Mouse (Mus musculus): ENCODE results near the gene Vwa5a.

Vwa5a gene

DNA sequence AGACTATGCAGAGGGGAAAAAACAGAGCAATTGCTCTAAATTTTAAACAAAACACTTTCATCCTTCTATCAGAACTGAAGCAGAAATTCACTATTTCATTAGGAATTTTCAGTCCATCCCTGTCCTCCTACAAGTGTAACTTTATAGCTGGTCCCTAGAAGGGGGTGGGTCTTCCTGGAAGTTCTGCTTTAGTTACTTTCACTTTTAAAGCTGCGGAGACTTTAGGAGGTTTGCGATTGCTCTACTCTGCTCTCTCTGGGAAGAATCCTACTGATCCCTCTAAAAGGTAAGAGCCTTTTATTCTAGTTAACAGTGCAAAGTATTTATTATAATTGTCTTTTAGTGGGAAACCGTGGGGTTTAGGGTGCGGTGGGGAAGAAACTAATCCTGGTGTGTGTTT is at the start of gene Vwa5a:
Gene Vwa5a (plus strand): TSS at position 167 of the 400 bp plus-strand sequence.
- DNase-seq (ENCODE audit: low read depth, low spot score) = peak; percentile 48

DNA sequence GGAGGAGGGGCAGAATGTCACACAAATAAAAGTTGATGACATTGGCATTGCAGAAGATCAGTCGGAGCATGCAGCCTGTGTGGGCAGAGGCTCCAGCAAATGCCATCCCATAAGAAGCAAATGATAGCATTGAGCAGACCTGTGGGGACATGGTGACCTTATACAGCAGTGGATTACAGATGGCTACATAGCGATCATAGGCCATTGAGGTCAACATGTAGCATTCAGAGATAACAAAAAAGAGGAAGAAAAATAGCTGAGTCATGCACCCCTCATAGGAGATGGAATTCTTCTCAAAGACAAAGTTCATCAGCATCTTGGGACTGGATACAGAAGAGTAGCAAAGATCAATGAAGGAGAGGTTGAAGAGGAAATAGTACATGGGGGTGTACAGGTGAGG is 45.2 kb upstream of the Vwa5a start:
- no peak for DNase-seq (ENCODE audit: low read depth, low spot score)

DNA sequence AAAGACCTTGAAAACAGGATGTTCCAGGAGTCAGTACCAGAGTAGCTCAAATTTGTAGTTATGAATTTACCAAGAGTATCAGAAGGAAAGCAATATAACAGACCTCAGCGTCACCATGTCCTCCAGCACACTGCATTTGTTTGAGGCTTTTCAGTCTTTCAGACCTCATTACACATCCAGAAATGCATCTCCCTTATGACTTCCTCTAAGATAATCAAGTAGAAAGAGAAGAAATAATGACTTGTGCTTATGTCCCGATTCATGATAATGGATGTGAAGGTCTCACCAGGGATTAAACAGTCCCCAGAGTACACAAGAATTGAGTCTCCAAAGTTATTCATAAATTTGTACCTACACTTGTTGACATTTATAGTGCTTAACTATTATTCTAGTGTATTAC is 43.6 kb upstream of the Vwa5a start, which contains the start of gene Olfr918:
Gene Olfr918 (minus strand): TSS at position 101 of the 400 bp plus-strand sequence.
- no peak for DNase-seq (ENCODE audit: low read depth, low spot score)

DNA sequence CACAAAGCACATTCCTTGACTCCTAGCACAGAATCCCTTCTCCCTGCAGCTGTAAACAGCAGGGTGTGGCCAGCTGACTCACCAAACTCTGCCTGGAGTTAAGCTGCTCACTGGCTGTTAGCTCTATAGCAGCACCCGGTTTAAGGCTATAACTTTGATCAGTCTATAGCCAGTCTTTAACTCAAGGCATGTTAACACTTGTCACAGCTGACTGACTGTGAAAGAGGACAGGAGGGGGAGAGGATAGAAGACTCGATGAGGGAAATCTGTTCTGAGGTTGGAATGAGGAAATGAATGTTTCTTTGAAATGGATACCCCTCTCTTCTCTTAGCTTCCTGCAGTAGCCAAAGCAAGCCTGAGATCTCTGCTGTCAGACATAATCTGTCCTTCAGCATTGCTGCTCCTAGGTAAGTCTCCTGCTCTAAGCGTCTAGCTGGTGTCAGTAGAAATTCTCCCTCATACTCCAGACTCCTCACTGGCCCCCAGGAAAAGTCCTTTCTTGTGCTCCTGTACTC is 916 bp downstream of the Vwa5a start:
- DNase-seq (ENCODE audit: low read depth, low spot score) = no peak

DNA sequence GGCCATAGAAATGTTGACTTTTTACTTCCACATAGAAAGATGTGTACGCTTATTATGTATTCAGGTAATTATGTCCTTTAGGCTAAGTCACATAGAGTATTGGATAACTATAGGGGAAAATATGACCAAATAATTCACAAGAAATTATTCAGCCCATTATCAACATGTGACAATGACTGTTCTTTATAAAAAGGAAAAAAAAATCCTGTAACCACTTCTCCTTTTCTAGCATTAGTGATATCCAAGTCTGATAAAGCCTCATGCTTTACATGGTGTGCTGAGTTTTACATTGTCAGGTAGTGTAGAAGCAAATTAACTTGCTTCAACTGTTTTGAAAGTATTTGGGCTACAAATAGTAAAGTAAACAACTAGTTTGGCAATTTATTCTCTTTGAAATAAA is 6.0 kb downstream of the Vwa5a start:
- no peak for DNase-seq (ENCODE audit: low read depth, low spot score)

DNA sequence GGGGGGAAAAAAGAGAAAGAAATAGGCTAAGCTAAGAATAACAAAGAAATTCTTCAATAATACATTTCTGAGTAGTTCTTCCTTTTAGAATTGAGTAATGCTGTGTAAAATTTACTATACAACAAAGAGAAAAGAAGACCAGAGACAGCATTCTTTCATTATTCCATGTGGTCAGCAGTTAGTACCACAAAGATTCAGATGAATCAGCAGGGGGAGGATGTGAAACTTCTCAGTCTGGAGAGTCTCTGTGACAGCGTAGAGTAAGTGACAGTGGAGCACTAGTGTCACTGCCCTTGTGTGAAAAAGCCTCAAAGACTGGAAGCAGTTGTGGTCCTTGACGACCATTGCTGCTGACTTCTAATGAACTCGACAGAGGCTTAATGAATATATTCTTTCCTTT is 10.2 kb downstream of the Vwa5a start:
- no peak for DNase-seq (ENCODE audit: low read depth, low spot score)

DNA sequence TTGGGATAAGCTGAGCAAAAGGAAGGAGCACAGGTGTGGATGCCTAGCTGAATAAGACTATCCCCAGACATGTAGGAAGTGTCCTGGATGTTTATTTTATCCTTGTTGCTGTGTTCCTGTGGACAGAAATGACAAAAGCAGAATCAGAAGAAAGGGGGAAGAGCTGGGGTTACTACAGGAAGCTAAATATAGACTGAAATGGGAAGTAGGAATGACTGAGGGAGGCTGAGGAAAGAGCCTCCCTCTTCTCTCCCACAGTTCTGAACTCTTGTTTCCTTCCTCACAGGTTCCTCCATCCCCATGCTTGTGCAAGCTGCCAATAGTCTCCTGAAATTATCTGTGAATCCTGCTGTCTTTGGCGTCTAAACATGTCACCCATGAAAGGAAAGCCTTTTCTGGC is 23.3 kb downstream of the Vwa5a start:
- DNase-seq (ENCODE audit: low read depth, low spot score) = no peak

DNA sequence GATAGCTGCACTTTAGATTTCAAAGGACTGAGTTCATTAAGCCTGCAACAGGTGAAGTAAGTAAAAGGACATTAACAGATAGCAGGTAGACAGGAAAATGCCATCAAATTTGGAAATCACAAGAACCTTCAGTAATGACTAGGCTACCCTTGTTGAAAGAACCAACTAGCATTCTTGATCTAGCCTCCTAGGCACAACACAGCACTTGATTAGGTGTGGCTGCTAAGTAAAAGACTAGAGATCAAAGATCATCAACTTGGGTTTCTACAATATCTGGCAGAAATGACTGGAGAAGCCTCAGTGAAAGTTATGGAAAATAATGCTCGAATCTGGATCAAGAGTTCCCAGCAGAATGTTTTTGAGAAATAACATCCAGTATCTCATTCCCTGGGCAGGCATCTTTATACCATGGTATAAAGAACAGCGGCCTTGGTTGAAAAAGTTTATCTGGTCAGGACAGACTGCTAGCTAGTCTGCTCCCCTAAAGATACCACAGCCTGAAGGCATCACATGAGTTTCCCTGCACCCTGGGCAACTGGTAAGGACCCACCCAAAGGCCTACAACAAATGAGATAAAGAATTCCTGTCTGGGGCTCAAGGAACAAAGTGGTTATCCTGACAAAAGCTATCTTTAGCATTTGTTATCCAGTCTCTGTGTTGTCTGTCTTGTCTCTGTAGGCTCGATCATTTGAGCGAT is 26.7 kb downstream of the Vwa5a start:
- DNase-seq (ENCODE audit: low read depth, low spot score) = no peak

DNA sequence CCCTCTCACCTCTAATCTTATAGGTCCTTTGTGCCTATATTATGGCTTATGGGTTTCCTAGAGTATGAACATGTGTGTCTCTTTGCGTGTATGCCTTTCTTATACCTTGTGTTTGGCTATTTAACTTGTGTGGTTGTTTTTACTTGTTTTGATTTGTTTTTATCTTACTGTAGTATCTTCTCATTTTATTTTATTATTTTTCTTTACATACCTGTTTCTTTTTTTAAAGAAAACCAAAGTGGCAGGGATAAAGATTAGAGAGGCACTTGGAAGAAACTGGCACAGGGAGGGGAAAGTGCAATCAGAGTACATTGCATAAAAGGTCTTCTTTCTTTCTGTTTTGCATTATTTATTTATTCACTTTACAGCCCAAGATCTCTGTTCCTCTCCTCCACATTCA is 33.9 kb downstream of the Vwa5a start, which contains the start of gene Olfr920:
Gene Olfr920 (plus strand): TSS at position 301 of the 400 bp plus-strand sequence.
- no peak for DNase-seq (ENCODE audit: low read depth, low spot score)

DNA sequence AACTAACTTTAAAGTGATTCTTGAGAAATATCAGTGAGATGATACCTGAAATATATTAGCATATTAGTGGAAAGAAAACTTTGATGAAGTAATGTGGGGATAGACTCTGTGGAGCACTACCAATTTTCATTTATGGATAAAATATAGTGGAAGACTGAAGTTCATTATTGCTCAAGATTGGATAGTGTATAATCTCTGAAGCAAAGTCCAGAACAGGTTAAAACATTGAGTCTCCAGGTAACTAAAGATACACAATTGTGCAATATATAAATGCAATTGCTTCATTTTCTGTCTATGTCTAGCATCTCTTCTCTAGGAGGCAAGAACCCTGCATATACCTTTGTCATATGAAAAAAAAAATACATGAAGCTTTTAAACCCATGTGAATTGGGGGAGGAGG is 54.7 kb downstream of the Vwa5a start, which contains the start of gene Olfr921:
Gene Olfr921 (plus strand): TSS at position 301 of the 400 bp plus-strand sequence.
- no peak for DNase-seq (ENCODE audit: low read depth, low spot score)

DNA sequence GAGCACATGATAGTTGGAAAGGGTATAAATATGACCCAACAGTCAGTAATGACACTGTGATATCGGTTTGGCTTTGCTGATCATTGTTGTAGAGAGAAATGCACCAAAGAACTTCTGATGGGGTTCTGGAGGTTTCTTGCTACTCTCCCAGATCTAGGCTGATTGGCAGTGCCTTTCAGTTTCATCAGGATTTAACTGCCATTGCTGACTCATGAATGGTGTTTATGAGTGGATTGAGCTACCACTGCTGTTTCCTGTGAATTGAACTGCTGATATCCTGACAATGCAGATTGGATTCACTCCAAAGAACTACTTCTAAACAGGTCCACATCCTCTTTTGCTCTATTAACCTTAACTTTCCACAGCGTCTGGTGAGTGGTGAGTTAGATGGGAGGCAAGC is 74.6 kb downstream of the Vwa5a start:
- DNase-seq (ENCODE audit: low read depth, low spot score) = no peak

All from skeletal muscle tissue, adult 2 months (tissue).